ENCODE assay signal across 8 mouse cellular contexts in the genomic region with DNA sequence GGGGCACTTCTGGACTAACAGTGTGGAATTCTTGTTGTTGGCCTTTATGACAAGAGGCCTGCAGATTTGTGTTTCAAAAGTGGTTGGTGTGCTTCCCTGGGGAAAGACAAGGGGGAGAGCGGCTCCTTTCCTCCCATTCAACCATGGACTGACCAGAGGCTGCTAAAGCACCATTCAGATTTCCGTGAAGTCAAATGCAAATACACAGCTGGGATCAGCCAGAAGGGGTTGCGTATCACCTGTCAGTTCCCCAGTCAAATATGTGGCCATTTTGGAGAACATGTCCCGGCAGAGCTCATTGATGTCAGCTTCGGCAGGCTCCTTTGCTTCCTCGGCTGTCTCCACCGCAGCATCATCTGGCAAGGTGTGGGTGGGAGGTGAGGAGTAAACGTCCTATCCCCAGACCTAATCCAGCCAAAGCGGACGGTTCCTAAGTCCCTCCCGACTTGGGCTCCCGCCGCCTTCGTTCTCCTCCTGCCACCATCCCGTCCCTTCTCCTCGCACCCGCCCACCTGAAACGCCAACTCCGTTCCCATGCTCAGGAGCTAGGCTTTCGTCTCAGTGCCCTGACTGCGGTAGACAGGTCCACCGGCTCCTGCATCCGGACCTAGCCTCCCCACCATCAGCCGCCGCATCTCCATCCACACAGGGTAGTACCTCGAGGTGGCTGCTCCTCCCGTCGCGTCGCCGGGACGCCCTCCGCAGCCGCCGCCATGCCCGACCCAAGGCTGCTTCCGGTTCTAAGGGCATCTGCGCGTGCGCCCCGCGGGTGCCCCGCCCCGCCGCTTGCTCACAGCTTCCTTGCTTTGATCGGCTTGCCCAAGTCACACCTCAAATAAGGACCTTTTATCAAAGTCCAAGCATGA. TPM values are rescaled to one million over a fixed set of nuclear protein-coding genes. Genes with fewer than 3 reads are reported as not detected.
DNase-seq lines count a peak whose midpoint lies in the region; ATAC-seq and TF ChIP-seq lines count a peak whose summit lies in the region.

TSS of gene Bloc1s2 (minus strand) at position 745 of the 866 bp plus-strand sequence.

- peak within 1 kb of the TSS; percentile 79 for H3K4me2 ChIP-seq in lung, postnatal 0 days (replicated peaks; ENCODE audit: low read depth, low read length)

- peak within 1 kb of the TSS; percentile 44; the same call in 1 of the 2 replicates for H3K9ac ChIP-seq in lung, postnatal 0 days (replicated peaks; ENCODE audit: low read depth)

- peak; percentile 84 for DNase-seq in MEL-GATA-1-ER (ENCODE audit: extremely low read depth, low read depth)
- DNase-seq in cerebellum, adult 8-10 months = peak; percentile 88
- DNase-seq in hindbrain, embryonic 10.5 days (ENCODE audit: low spot score) = peak; percentile 86
- DNase-seq in layer of hippocampus, adult 9-11 months = peak; percentile 86
- peak; percentile 89 for DNase-seq in lung, postnatal 0 days (ENCODE audit: low spot score)
- DNase-seq in ovary, postnatal 14 days (ENCODE audit: low spot score) = peak; percentile 78
- DNase-seq in thymus, postnatal 14 days = peak; percentile 94

- peak within 1 kb of the TSS; percentile 86 for H3K4me3 ChIP-seq in hindbrain, embryonic 10.5 days
- H3K4me3 ChIP-seq in lung, postnatal 0 days (ENCODE audit: low read depth, low read length) = peak within 1 kb of the TSS; percentile 71

- TF ChIP-seq EP300 in lung, postnatal 0 days (IDR thresholded peaks at IDR 0.05) = no peak

- H3K4me1 ChIP-seq in hindbrain, embryonic 10.5 days (replicated peaks) = peaks cover 18% of the 10 kb centered on the region
- H3K4me1 ChIP-seq in lung, postnatal 0 days (ENCODE audit: insufficient read depth, low read depth, low read length) = peaks cover 5% of the 10 kb centered on the region; the same call in 1 of the 2 replicates

- TF ChIP-seq CTCF in lung, postnatal 0 days (IDR thresholded peaks at IDR 0.05) = no peak

- WGBS in hindbrain, embryonic 10.5 days = 4% methylated on average over 46 of the region's 46 CpGs
- 2% methylated on average over 46 of the region's 46 CpGs for WGBS in lung, postnatal 0 days

- peak within 1 kb of the TSS; percentile 89 for H3K27ac ChIP-seq in hindbrain, embryonic 10.5 days
- no peak within 1 kb of the TSS for H3K27ac ChIP-seq in lung, postnatal 0 days (ENCODE audit: low read length)

- peaks cover 16% of the 10 kb centered on the region for H3K27me3 ChIP-seq in hindbrain, embryonic 10.5 days (ENCODE audit: insufficient read depth, poor library complexity, severe bottlenecking)
- no peaks in the 10 kb centered on the region for H3K27me3 ChIP-seq in lung, postnatal 0 days (replicated peaks; ENCODE audit: insufficient read depth, low read length)

- peak; percentile 93 for ATAC-seq in frontal cortex, adult (ENCODE audit: low TSS enrichment)
- peak; percentile 93 for ATAC-seq in lung, postnatal 0 days

- peaks cover 38% of the 10 kb centered on the region for H3K36me3 ChIP-seq in hindbrain, embryonic 10.5 days
- peaks cover 11% of the 10 kb centered on the region; the same call in 1 of the 2 replicates for H3K36me3 ChIP-seq in lung, postnatal 0 days (ENCODE audit: insufficient read depth, low read length)

- H3K9me3 ChIP-seq in hindbrain, embryonic 10.5 days = no peaks in the 10 kb centered on the region
- no peaks in the 10 kb centered on the region for H3K9me3 ChIP-seq in lung, postnatal 0 days (ENCODE audit: low read length)

RNA-seq across cellular contexts. Expression of gene Bloc1s2, which starts in this region (rescaled TPM):
- polyA plus RNA-seq in hindbrain, embryonic 10.5 days (2016; fragmentation: Nextera tagmentation; extraction: Ambion mirVana) = 110 and 118 TPM in 2 replicates
- 62.0 and 63.5 TPM in 2 replicates for polyA plus RNA-seq in lung, postnatal 0 days (2015; fragmentation: Nextera tagmentation; extraction: Ambion mirVana)
